ENCODE assay signal across 8 mouse cellular contexts in the genomic region with DNA sequence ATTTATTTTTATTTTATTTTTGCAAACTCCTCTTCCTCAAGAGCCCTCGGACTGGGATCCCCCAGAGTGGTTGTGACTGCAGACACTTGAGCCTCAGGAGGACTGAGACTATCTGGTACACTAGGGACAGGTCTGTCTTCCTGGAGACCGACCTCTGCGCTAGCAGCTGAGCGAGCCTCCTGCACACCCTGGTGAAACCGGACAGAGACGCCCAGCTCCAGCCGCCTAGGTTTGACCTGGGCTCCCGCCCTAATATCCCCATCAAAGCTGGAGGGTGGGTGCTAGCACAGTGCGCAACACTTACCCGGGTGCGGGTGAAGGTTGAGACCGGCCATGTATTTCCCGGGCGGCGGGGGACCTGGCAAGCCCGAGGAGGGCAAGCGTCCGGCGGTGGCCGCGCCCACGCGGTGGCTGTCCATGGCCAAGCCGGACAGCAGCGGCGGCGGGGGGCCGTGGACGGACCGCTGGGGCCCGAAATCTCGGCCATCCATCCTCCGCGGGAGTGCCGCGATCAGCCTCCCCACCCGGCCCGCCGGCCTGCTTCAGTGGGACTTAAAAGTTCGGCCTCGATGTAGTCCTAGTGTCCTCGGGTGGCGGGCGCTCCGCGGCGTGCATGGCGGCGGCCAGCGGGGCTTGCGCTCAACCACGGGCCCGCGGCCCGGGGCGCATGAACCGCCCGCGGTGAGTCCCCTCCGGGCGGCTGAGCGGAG. TPM values are rescaled to one million over a fixed set of nuclear protein-coding genes. Genes with fewer than 3 reads are reported as not detected.
DNase-seq lines count a peak whose midpoint lies in the region; ATAC-seq and TF ChIP-seq lines count a peak whose summit lies in the region.

No protein-coding gene starts in this region.

- peak overlapping the region; percentile 100 for H3K27ac ChIP-seq in intestine, embryonic 16.5 days (ENCODE audit: low read length)

- no peaks in the 10 kb centered on the region for H3K9me3 ChIP-seq in intestine, embryonic 16.5 days (ENCODE audit: control insufficient read depth, low read length)

- ATAC-seq in intestine, embryonic 16.5 days: no peak
- no peak for ATAC-seq in frontal cortex, adult (ENCODE audit: low TSS enrichment)

- no peaks in the 10 kb centered on the region for H3K36me3 ChIP-seq in intestine, embryonic 16.5 days (ENCODE audit: control insufficient read depth, insufficient read depth, low read length)

- peak overlapping the region; percentile 95 for H3K4me3 ChIP-seq in intestine, embryonic 16.5 days (ENCODE audit: low read length)
- H3K4me3 ChIP-seq in lung, adult 2 months (replicated peaks; ENCODE audit: extremely low read depth, low read depth, low read length): peak overlapping the region; percentile 81

- H3K4me1 ChIP-seq in intestine, embryonic 16.5 days (ENCODE audit: control insufficient read depth, insufficient read depth, low read length): peaks cover 37% of the 10 kb centered on the region
- H3K4me1 ChIP-seq in lung, adult 2 months (ENCODE audit: control insufficient read depth, insufficient read depth, low read length): peaks cover 28% of the 10 kb centered on the region

- TF ChIP-seq POLR2A in lung, adult 2 months (IDR thresholded peaks at IDR 0.05; ENCODE audit: borderline replicate concordance, extremely low read depth, low read depth, low read length): no peak

- under 1% methylated on average over 61 of the region's 62 CpGs for WGBS in intestine, embryonic 16.5 days
- under 1% methylated on average over 62 of the region's 62 CpGs for WGBS in lung, adult 2 months

- peak overlapping the region; percentile 98 for H3K9ac ChIP-seq in intestine, embryonic 16.5 days (ENCODE audit: low read depth, low read length)

- TF ChIP-seq CTCF in lung, adult 2 months (IDR thresholded peaks at IDR 0.05; ENCODE audit: insufficient read depth, low read length): no peak

- H3K27me3 ChIP-seq in intestine, embryonic 16.5 days (replicated peaks; ENCODE audit: control insufficient read depth, insufficient read depth, low read length): no peaks in the 10 kb centered on the region

- peak overlapping the region; percentile 82 for H3K4me2 ChIP-seq in intestine, embryonic 16.5 days (ENCODE audit: low read depth, low read length)

- peak; percentile 27 for DNase-seq in right cerebral cortex, postnatal 4 days
- DNase-seq in right cerebral cortex, adult 18-20 months: no peak
- DNase-seq in cerebellum, postnatal 14 days: peak; percentile 54 to 66
- DNase-seq in heart, adult 18-20 months: peak; percentile 59 to 80
- DNase-seq in lung, adult 2 months: peak; percentile 78
- DNase-seq in ovary, postnatal 36 days (ENCODE audit: low spot score): peak; percentile 56

RNA-seq across cellular contexts. Expression of gene Tnrc18, which starts 2.6 kb away (rescaled TPM):
- total RNA-seq in heart, adult 18-20 months (2021): 10 to 100 TPM; 39.2 to 48.2 TPM
- polyA plus RNA-seq in intestine, embryonic 16.5 days (2015; fragmentation: Nextera tagmentation; extraction: Ambion mirVana): 10.5 and 13.2 TPM in 2 replicates
- 60.1 and 87.1 TPM in 2 replicates for polyA plus RNA-seq in lung, adult 2 months (2012; rRNA removed)
